ENCODE assay signal across 20 mouse cellular contexts in the genomic region with DNA sequence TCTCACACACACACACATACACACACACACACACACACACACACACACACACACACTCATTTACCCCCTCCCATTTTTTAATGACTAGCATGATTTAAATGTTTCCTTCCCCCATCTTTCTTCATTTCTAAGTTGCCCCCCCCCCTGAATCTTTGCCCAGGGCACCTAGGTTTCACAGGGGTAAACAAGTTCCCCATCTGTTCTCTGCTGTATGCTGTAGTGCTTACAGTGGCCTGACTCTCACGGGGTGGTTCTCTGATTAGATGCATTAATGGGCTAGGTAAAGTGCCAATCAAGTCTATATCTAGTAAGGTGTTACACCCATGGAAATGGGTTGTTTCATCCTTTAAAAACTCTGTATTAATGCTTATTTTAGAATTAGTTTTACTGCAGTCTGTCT.
DNase-seq lines count a peak whose midpoint lies in the region; ATAC-seq and TF ChIP-seq lines count a peak whose summit lies in the region.
"Had no signal": no experiment of that assay in that cellular context is flagged by ENCODE, and none has a peak within 500 bp of the region (broad histone marks: within the 10 kb centered on the region; RNA-seq: fewer than 3 reads in every experiment).

No protein-coding gene starts in this region.

- WGBS in olfactory bulb, adult 2 months = 38% methylated on average over 1 of the region's 1 CpGs

- TF ChIP-seq POLR2A in olfactory bulb, adult 2 months (IDR thresholded peaks at IDR 0.05; ENCODE audit: insufficient read depth, low read depth, low read length) = no peak

- H3K4me1 ChIP-seq in olfactory bulb, adult 2 months (ENCODE audit: control insufficient read depth, insufficient read depth, low read length) = peaks cover 13% of the 10 kb centered on the region

- no peak overlapping the region for H3K4me3 ChIP-seq in layer of hippocampus, adult 2 months
- no peak overlapping the region for H3K4me3 ChIP-seq in olfactory bulb, adult 2 months (ENCODE audit: insufficient read depth, low read depth, low read length)
- H3K4me3 ChIP-seq: heart, embryonic 12.5 days; hindbrain, embryonic 13.5 days; limb, embryonic 10.5 days; midbrain, embryonic 15.5 days had no signal

- no peak for DNase-seq in layer of hippocampus, adult 2 months (ENCODE audit: low spot score in 2 of 2)
- DNase-seq in layer of hippocampus, adult 9-10 months (ENCODE audit: low spot score) = no peak
- DNase-seq in CD4-positive helper T cell, adult 2 months (ENCODE audit: low read depth, low spot score) = peak; percentile 16
- no peak for DNase-seq in right cerebral cortex, adult 18-20 months
- no peak for DNase-seq in embryo, embryonic 11 days
- DNase-seq: adrenal gland, postnatal 10 days; cerebellum, adult 2 months; cerebellum, postnatal 36 days; heart, adult 11 months; kidney, adult 18-20 months; liver; lung, postnatal 4 days; right cerebral cortex, postnatal 25 days had no signal

- ATAC-seq in hematopoietic stem cell, adult 5-6 weeks (replicated peaks in 1 of 2; ENCODE audit: insufficient read depth in 1 of 2, low FRiP score in 2 of 2, low TSS enrichment in 1 of 2, low read depth in 1 of 2, poor library complexity in 2 of 2, severe bottlenecking in 2 of 2) = peak; percentile 41 to 57; a peak in 1 of 4 replicates

- H3K27ac ChIP-seq in layer of hippocampus, adult 2 months = peak overlapping the region; percentile 28
- H3K27ac ChIP-seq in olfactory bulb, adult 2 months (ENCODE audit: insufficient read depth, low read depth, low read length) = peak overlapping the region; percentile 53; the same call in 1 of the 2 replicates
- H3K27ac ChIP-seq: kidney, postnatal 0 days; limb, embryonic 10.5 days; midbrain, embryonic 15.5 days had no signal

- TF ChIP-seq CTCF in layer of hippocampus, adult 2 months (conservative IDR thresholded peaks at IDR 0.05) = no peak
- TF ChIP-seq CTCF in olfactory bulb, adult 2 months (IDR thresholded peaks at IDR 0.05; ENCODE audit: insufficient read depth, low read depth, low read length) = no peak
